Mouse (Mus musculus) CH12.LX (cell line): ENCODE data around the gene Actr8. TPM values are rescaled to one million over a fixed set of nuclear protein-coding genes. Genes with fewer than 3 reads are reported as not detected.

Experiments
- DNase-seq: peaks from one replicate; pipeline ENCODE4 v3.0.0-alpha.2; 2013; ENCODE audit errors: extremely low read depth
- H3K27ac ChIP-seq: 2 replicates; pipeline ENCODE4 v1.5.1; 2012; ENCODE audit warnings: low read depth, mild to moderate bottlenecking, control low read depth, moderate library complexity; ENCODE audit not compliant: insufficient read depth
- H3K27me3 ChIP-seq: replicated peaks from 2 replicates; pipeline ENCODE3; 2012; ENCODE audit warnings: inconsistent platforms
- H3K36me3 ChIP-seq, 2 experiments: replicated peaks in 1 of 2; 2 replicates each; pipeline versions ENCODE3 to v1.6.1; 2012; ENCODE audit warnings: inconsistent platforms in 1 of 2, low read length in 1 of 2, mild to moderate bottlenecking in 1 of 2, mixed read lengths in 1 of 2, moderate library complexity in 1 of 2; ENCODE audit not compliant: control insufficient read depth in 1 of 2, insufficient read depth in 1 of 2
- H3K4me1 ChIP-seq, 2 experiments: 2 replicates each; pipeline ENCODE4 v1.6.1; 2012; ENCODE audit warnings: inconsistent platforms in 1 of 2, moderate library complexity in 1 of 2; ENCODE audit not compliant: insufficient read depth in 2 of 2, control insufficient read depth in 1 of 2
- H3K4me2 ChIP-seq: 2 replicates; pipeline ENCODE4 v1.6.1; 2012; ENCODE audit warnings: low read depth, mild to moderate bottlenecking, control low read depth; ENCODE audit not compliant: poor library complexity, insufficient read depth, severe bottlenecking
- H3K4me3 ChIP-seq, 3 experiments: fragments of 150-350 bp in 1 of 3; sonication (generic) in 1 of 3; replicated peaks in 1 of 3; 2 replicates each; pipeline versions ENCODE3 to v1.5.1; 2011 to 2012; ENCODE audit warnings: low read depth in 2 of 3, low read length in 2 of 3, mild to moderate bottlenecking in 2 of 3, moderate library complexity in 2 of 3, control low read depth in 1 of 3, improper control_type of control experiment in 1 of 3, inconsistent platforms in 1 of 3, mixed read lengths in 1 of 3; ENCODE audit not compliant: poor library complexity in 1 of 3
- H3K79me2 ChIP-seq: replicated peaks from 2 replicates; pipeline ENCODE4 v1.6.1; 2012; ENCODE audit warnings: mild to moderate bottlenecking, moderate library complexity; ENCODE audit not compliant: control insufficient read depth, poor library complexity, insufficient read depth, severe bottlenecking; ENCODE audit errors: extremely low read depth
- H3K9ac ChIP-seq: 2 replicates; pipeline ENCODE4 v1.6.1; 2012; ENCODE audit warnings: low read depth, mild to moderate bottlenecking, control low read depth, moderate library complexity; ENCODE audit not compliant: insufficient read depth
- H3K9me3 ChIP-seq: replicated peaks from 2 replicates; pipeline ENCODE3; 2012; ENCODE audit warnings: low read length, inconsistent platforms, mixed read lengths
- BHLHE40 ChIP-seq: IDR thresholded peaks from 2 replicates; pipeline ENCODE4 v1.6.1; 2011; ENCODE audit warnings: mild to moderate bottlenecking, low read depth, low read length, improper control_type of control experiment
- CHD1 ChIP-seq: IDR thresholded peaks from 2 replicates; pipeline ENCODE4 v1.6.1; 2012; ENCODE audit warnings: low read depth, low read length, improper control_type of control experiment, inconsistent platforms
- CHD2 ChIP-seq: IDR thresholded peaks from 2 replicates; pipeline ENCODE4 v1.6.1; 2011; ENCODE audit warnings: low read length, improper control_type of control experiment
- CTCF ChIP-seq, 2 experiments: IDR thresholded peaks in 1 of 2; conservative IDR thresholded peaks in 1 of 2; 2 replicates each; pipeline ENCODE4 v1.5.1; 2011 to 2012; ENCODE audit warnings: low read depth in 2 of 2, low read length in 2 of 2, improper control_type of control experiment in 1 of 2, inconsistent platforms in 1 of 2, mild to moderate bottlenecking in 1 of 2, moderate library complexity in 1 of 2
- E2F4 ChIP-seq: IDR thresholded peaks from 2 replicates; pipeline ENCODE4 v1.6.1; 2011; ENCODE audit warnings: low read depth, low read length, improper control_type of control experiment; ENCODE audit not compliant: insufficient replicate concordance
- ELF1 ChIP-seq: IDR thresholded peaks from 2 replicates; pipeline ENCODE4 v1.6.1; 2014; ENCODE audit warnings: low read depth, mild to moderate bottlenecking, inconsistent platforms, low read length, improper control_type of control experiment
- EP300 ChIP-seq: IDR thresholded peaks from 2 replicates; pipeline ENCODE4 v1.6.1; 2011; ENCODE audit warnings: low read length, improper control_type of control experiment
- ETS1 ChIP-seq: conservative IDR thresholded peaks from 2 replicates; pipeline ENCODE4 v1.6.1; 2012; ENCODE audit warnings: low read depth, mild to moderate bottlenecking, inconsistent platforms, low read length, improper control_type of control experiment, moderate library complexity
- GABPA ChIP-seq: IDR thresholded peaks from 2 replicates; pipeline ENCODE4 v1.6.1; 2012; ENCODE audit warnings: low read depth, low read length, improper control_type of control experiment, inconsistent platforms; ENCODE audit not compliant: insufficient replicate concordance
- HCFC1 ChIP-seq: IDR thresholded peaks from 2 replicates; pipeline ENCODE4 v1.6.1; 2012; ENCODE audit warnings: low read depth, mild to moderate bottlenecking, inconsistent platforms, low read length, improper control_type of control experiment
- IRF4 ChIP-seq: IDR thresholded peaks from 2 replicates; pipeline ENCODE4 v1.6.1; 2014; ENCODE audit warnings: low read depth, mild to moderate bottlenecking, inconsistent platforms, low read length, improper control_type of control experiment
- JUN ChIP-seq: IDR thresholded peaks from 2 replicates; pipeline ENCODE4 v1.6.1; 2011; ENCODE audit warnings: low read depth, mild to moderate bottlenecking, low read length, improper control_type of control experiment, moderate library complexity; ENCODE audit not compliant: insufficient read depth
- JUND ChIP-seq: conservative IDR thresholded peaks from 2 replicates; pipeline ENCODE4 v1.6.1; 2011; ENCODE audit warnings: low read depth, low read length, improper control_type of control experiment
- KAT2A ChIP-seq: IDR thresholded peaks from 2 replicates; pipeline ENCODE4 v1.6.1; 2012; ENCODE audit warnings: low read length, improper control_type of control experiment, inconsistent platforms; ENCODE audit not compliant: insufficient replicate concordance
- MAFK ChIP-seq: IDR thresholded peaks from 2 replicates; pipeline ENCODE4 v1.6.1; 2011; ENCODE audit warnings: low read length, improper control_type of control experiment; ENCODE audit not compliant: insufficient replicate concordance
- MAX ChIP-seq: IDR thresholded peaks from 2 replicates; pipeline ENCODE4 v1.6.1; 2011; ENCODE audit warnings: low read length, improper control_type of control experiment
- MAZ ChIP-seq: IDR thresholded peaks from 2 replicates; pipeline ENCODE4 v1.6.1; 2012; ENCODE audit warnings: low read depth, mild to moderate bottlenecking, inconsistent platforms, low read length, improper control_type of control experiment, moderate library complexity
- MEF2A ChIP-seq: IDR thresholded peaks from 2 replicates; pipeline ENCODE4 v1.6.1; 2014; ENCODE audit warnings: low read depth, mild to moderate bottlenecking, inconsistent platforms, low read length, improper control_type of control experiment, borderline replicate concordance
- MXI1 ChIP-seq: IDR thresholded peaks from 2 replicates; pipeline ENCODE4 v1.6.1; 2011; ENCODE audit warnings: mild to moderate bottlenecking, low read depth, low read length, improper control_type of control experiment
- MYC ChIP-seq: IDR thresholded peaks from 2 replicates; pipeline ENCODE4 v1.6.1; 2011; ENCODE audit warnings: low read depth, mild to moderate bottlenecking, improper control_type of control experiment, low read length
- NELFE ChIP-seq: IDR thresholded peaks from 2 replicates; pipeline ENCODE4 v1.6.1; 2011; ENCODE audit warnings: low read depth, low read length, improper control_type of control experiment
- NRF1 ChIP-seq: IDR thresholded peaks from 2 replicates; pipeline ENCODE4 v1.6.1; 2014; ENCODE audit warnings: low read depth, mild to moderate bottlenecking, inconsistent platforms, low read length, improper control_type of control experiment, moderate library complexity
- PAX5 ChIP-seq: IDR thresholded peaks from 2 replicates; pipeline ENCODE4 v1.6.1; 2012; ENCODE audit warnings: low read length, inconsistent platforms, mixed read lengths
- POLR2A ChIP-seq: IDR thresholded peaks from 2 replicates; pipeline ENCODE4 v1.6.1; 2011; ENCODE audit warnings: low read depth, mild to moderate bottlenecking, improper control_type of control experiment, low read length
- POLR2AphosphoS2 ChIP-seq: IDR thresholded peaks from 2 replicates; pipeline ENCODE4 v1.6.1; 2011; ENCODE audit warnings: low read depth, low read length, improper control_type of control experiment
- RAD21 ChIP-seq: IDR thresholded peaks from 2 replicates; pipeline ENCODE4 v1.6.1; 2011; ENCODE audit warnings: low read depth, mild to moderate bottlenecking, low read length, improper control_type of control experiment, moderate library complexity
- RCOR1 ChIP-seq: conservative IDR thresholded peaks from 2 replicates; pipeline ENCODE4 v1.6.1; 2012; ENCODE audit warnings: low read depth, mild to moderate bottlenecking, inconsistent platforms, low read length, improper control_type of control experiment
- SIN3A ChIP-seq: IDR thresholded peaks from 2 replicates; pipeline ENCODE4 v1.6.1; 2012; ENCODE audit warnings: low read length, improper control_type of control experiment, inconsistent platforms
- SMC3 ChIP-seq: IDR thresholded peaks from 2 replicates; pipeline ENCODE4 v1.6.1; 2011; ENCODE audit warnings: low read depth, low read length, improper control_type of control experiment
- TBP ChIP-seq: conservative IDR thresholded peaks from 2 replicates; pipeline ENCODE4 v1.6.1; 2011; ENCODE audit warnings: low read depth, low read length, improper control_type of control experiment
- TCF12 ChIP-seq: IDR thresholded peaks from 2 replicates; pipeline ENCODE4 v1.6.1; 2014; ENCODE audit warnings: low read depth, mild to moderate bottlenecking, inconsistent platforms, low read length, improper control_type of control experiment
- UBTF ChIP-seq: IDR thresholded peaks from 2 replicates; pipeline ENCODE4 v1.6.1; 2012; ENCODE audit warnings: low read depth, mild to moderate bottlenecking, inconsistent platforms, low read length, improper control_type of control experiment, moderate library complexity
- USF1 ChIP-seq: IDR thresholded peaks from 2 replicates; pipeline ENCODE4 v1.6.1; 2014; ENCODE audit warnings: low read depth, mild to moderate bottlenecking, inconsistent platforms, low read length, improper control_type of control experiment
- USF2 ChIP-seq: conservative IDR thresholded peaks from 2 replicates; pipeline ENCODE4 v1.6.1; 2011; ENCODE audit warnings: low read depth, low read length, improper control_type of control experiment
- ZC3H11A ChIP-seq: IDR thresholded peaks from 2 replicates; pipeline ENCODE4 v1.6.1; 2012; ENCODE audit warnings: low read depth, mild to moderate bottlenecking, inconsistent platforms, low read length, improper control_type of control experiment
- ZKSCAN1 ChIP-seq: IDR thresholded peaks from 2 replicates; pipeline ENCODE4 v1.6.1; 2012; ENCODE audit warnings: low read depth, inconsistent platforms, low read length, improper control_type of control experiment, borderline replicate concordance
- ZMIZ1 ChIP-seq: IDR thresholded peaks from 2 replicates; pipeline ENCODE4 v1.6.1; 2012; ENCODE audit warnings: low read depth, mild to moderate bottlenecking, inconsistent platforms, low read length, improper control_type of control experiment
- ZNF384 ChIP-seq: IDR thresholded peaks from 2 replicates; pipeline ENCODE4 v1.6.1; 2012; ENCODE audit warnings: low read depth, low read length, improper control_type of control experiment, inconsistent platforms
- dilution Hi-C: fragments of 300-500 bp; cut with MboI; formaldehyde crosslinking; loops from 2 replicates; pipeline ENCODE4 v1.14.3; 2020; ENCODE audit warnings: low sequenced_read_pairs; ENCODE audit not compliant: extremely low pct_unique_long_range_greater_than_20kb, extremely low pct_ligation_motif_present
- in situ Hi-C: fragments of 300-500 bp; cut with MboI; formaldehyde crosslinking; loops from 3 replicates; pipeline ENCODE4 v1.14.3; 2019; ENCODE audit warnings: low sequenced_read_pairs, low pct_ligation_motif_present, low pct_unique_long_range_greater_than_20kb, mixed read lengths
- polyA plus RNA-seq: library from polyadenylated mRNA; unstranded; fragments of >175 nt; gene quantifications from 2 replicates; pipeline ENCODE4 v1.2.1, GENCODE M21; 2012; ENCODE audit warnings: low read depth; ENCODE audit not compliant: insufficient read length
- total RNA-seq, 2 experiments: library from RNA; depleted of rRNA; stranded (reverse); fragments of 300-350 nt in 1 of 2; fragments of >200 nt in 1 of 2; gene quantifications; 2 replicates each; pipeline ENCODE4 v1.2.3; 2012 to 2014

Gene Actr8
- total and polyA plus RNA-seq, 3 experiments, result 26.7 to 34.3 (median 33.4) TPM

DNA sequence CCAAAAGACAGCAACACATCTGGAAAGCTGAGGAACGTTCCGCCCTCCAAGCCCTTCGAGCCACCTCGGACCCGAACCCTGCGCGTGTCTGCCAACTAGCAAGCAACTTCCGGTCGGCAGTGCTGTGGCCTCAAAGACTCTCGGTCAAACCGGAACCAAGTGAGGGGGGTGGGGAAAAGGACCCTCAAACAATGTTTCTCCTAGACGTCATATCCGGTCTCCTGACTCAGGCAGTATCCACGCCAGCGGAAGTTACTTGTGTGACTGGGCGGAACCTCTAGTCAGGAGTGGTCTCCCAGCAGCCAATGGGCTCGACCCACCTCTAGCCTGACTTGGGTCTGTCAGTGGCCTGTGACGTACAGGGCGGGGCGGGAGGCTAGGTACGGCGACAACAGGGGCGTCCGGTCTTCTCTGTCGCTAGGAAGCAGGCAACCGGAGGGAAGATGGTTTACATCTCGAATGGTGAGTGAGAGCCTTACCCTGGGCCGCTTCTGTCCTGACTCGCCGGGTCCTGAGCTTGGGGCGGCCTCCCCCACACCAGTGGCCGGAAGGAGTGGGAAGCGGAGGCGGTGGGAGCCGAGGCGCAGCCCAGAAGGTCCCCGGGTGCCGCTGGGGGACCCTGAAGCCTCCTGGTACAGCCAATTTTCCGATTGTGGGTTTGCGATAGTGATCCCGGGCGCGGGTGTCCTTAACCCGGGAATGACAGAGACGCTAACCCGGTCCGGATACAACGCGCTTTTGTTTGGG, 9.9 kb upstream of the Actr8 start, which contains the start of gene Selenok:
TSS of gene Selenok (plus strand) at position 234 of the 747 bp plus-strand sequence.
- no peaks in the 10 kb centered on the region for H3K27me3 ChIP-seq
- peaks cover 22% of the 10 kb centered on the region for H3K79me2 ChIP-seq
- TF ChIP-seq JUND (no peak), ZC3H11A (no peak), MAX (peak; percentile 69; the same call in 1 of the 2 replicates), MYC (peak; percentile 72), ZNF384 (no peak), ZKSCAN1 (no peak), JUN (no peak), POLR2A (peak; percentile 96), E2F4 (no peak), NELFE (peak; percentile 86), MEF2A (peak; percentile 51; the same call in 1 of the 2 replicates), TBP (peak; percentile 86), MAFK (no peak), USF1 (peak; percentile 81), POLR2AphosphoS2 (no peak; the same call in 1 of the 2 replicates), TCF12 (peak; percentile 83), RCOR1 (no peak), SIN3A (peak; percentile 69; the same call in 1 of the 2 replicates), CHD2 (0 out of 2 replicates have a peak, but pooled peaks have one; percentile 50), NRF1 (no peak; the same call in none of the 2 replicates), ZMIZ1 (no peak; the same call in 1 of the 2 replicates), USF2 (peak; percentile 59), PAX5 (no peak), CHD1 (no peak), ETS1 (peak; percentile 53), MAZ (no peak), KAT2A (peak; percentile 76; the same call in 1 of the 2 replicates), UBTF (0 out of 2 replicates have a peak, but pooled peaks have one; percentile 23), IRF4 (peak; percentile 25; the same call in 1 of the 2 replicates), ELF1 (peak; percentile 93), CTCF (conservative IDR thresholded peaks at IDR 0.05 in 1 of 2, IDR thresholded peaks at IDR 0.05 in 1 of 2; ENCODE audit: low read depth in 2 of 2, low read length in 2 of 2) (no peak), BHLHE40 (peak; percentile 92), MXI1 (peak; percentile 63), EP300 (no peak), RAD21 (no peak), SMC3 (no peak), GABPA (no peak; the same call in 1 of the 2 replicates), HCFC1 (peak; percentile 89)
- H3K27ac ChIP-seq, result peak within 1 kb of the TSS; percentile 47
- H3K4me3 ChIP-seq, result peak within 1 kb of the TSS; percentile 71 to 98 (median 86)
- dilution Hi-C loops, result no loop called here
- peaks cover 25 to 45% of the 10 kb centered on the region in 2 experiments for H3K36me3 ChIP-seq
- peak; percentile 100 for DNase-seq
- H3K9ac ChIP-seq, result peak within 1 kb of the TSS; percentile 95
- peak within 1 kb of the TSS; percentile 88 for H3K4me2 ChIP-seq
- no peaks in the 10 kb centered on the region for H3K9me3 ChIP-seq
- peaks cover 3 to 52% of the 10 kb centered on the region in 2 experiments; a peak in 3 of 4 replicates for H3K4me1 ChIP-seq
- in situ Hi-C loops, result no loop called here
